ENCODE assay signal across 9 mouse cellular contexts in the genomic region with DNA sequence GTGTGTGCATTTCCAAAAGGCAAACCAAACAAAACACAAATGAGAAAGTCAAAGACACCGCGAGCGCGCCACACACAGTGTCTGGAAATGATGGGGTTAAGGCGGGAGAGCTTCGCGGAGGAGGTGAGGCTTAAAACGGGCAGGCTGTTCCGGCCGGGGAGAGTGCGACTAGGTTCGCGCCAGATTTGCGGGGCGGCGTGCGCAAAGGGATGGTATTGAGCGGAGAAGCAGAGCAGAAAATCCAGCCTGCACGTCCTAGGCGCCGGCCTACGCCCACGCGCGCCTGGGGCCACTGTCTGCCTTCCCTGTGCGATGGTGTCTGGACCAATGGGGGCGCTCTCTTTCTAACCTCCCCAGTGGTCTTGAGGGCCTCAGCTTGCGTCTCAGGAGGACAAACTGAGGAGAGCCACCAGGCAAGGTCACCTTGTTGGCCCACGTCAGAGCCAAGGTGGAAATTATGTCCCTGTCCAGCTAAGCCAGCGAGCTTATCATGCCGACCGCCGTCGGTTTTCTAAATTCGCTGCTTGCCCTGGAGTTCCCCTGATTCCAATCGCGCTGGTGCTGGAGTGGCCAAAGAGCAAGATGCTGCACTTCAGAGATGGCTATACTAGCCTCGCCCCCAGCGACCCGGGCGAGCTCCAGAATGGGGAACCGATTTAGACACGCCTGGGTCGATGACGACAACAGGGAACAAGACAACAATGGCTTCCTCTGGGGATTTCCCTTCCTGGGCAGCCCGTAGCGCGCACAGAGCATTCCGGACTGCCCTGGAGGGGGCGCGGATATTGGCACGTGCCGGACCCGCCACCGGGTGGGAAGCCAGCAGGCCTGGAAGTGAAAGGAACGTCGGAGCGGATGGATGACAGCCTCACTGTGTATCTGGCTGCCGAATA. TPM values are rescaled to one million over a fixed set of nuclear protein-coding genes. Genes with fewer than 3 reads are reported as not detected.
A peak's percentile ranks its signal among the peaks of the same experiment; 100 is the strongest.
DNase-seq lines count a peak whose midpoint lies in the region; ATAC-seq and TF ChIP-seq lines count a peak whose summit lies in the region.
"Had no signal": no experiment of that assay in that cellular context is flagged by ENCODE, and none has a peak within 500 bp of the region (broad histone marks: within the 10 kb centered on the region; RNA-seq: fewer than 3 reads in every experiment).

No protein-coding gene starts in this region.

- peak overlapping the region; percentile 59 for H3K27ac ChIP-seq in layer of hippocampus, adult 2 months
- no peak overlapping the region for H3K27ac ChIP-seq in heart, embryonic 13.5 days (replicated peaks)
- H3K27ac ChIP-seq in kidney, embryonic 14.5 days (ENCODE audit: low read depth, low read length) = no peak overlapping the region
- no peak overlapping the region for H3K27ac ChIP-seq in lung, embryonic 14.5 days (ENCODE audit: low read depth)
- no peak overlapping the region for H3K27ac ChIP-seq in neural tube, embryonic 12.5 days

- H3K9me3 ChIP-seq in heart, embryonic 13.5 days = no peaks in the 10 kb centered on the region
- H3K9me3 ChIP-seq in kidney, embryonic 14.5 days (ENCODE audit: control insufficient read depth, low read length) = no peaks in the 10 kb centered on the region
- no peaks in the 10 kb centered on the region for H3K9me3 ChIP-seq in lung, embryonic 14.5 days (ENCODE audit: low read depth, low read length)
- H3K9me3 ChIP-seq in neural tube, embryonic 12.5 days = no peaks in the 10 kb centered on the region

- H3K4me1 ChIP-seq in heart, embryonic 13.5 days = peaks cover 40% of the 10 kb centered on the region
- H3K4me1 ChIP-seq in kidney, embryonic 14.5 days (ENCODE audit: control insufficient read depth, insufficient read depth, low read length) = peaks cover 20% of the 10 kb centered on the region; the same call in 1 of the 2 replicates
- H3K4me1 ChIP-seq in lung, embryonic 14.5 days (ENCODE audit: insufficient read depth) = peaks cover 4% of the 10 kb centered on the region; the same call in 1 of the 2 replicates
- H3K4me1 ChIP-seq in neural tube, embryonic 12.5 days = peaks cover 34% of the 10 kb centered on the region

- peak overlapping the region; percentile 74 for H3K4me2 ChIP-seq in heart, embryonic 13.5 days
- H3K4me2 ChIP-seq in kidney, embryonic 14.5 days (replicated peaks; ENCODE audit: low read depth, low read length) = peak overlapping the region; percentile 45
- H3K4me2 ChIP-seq in lung, embryonic 14.5 days = peak overlapping the region; percentile 68
- H3K4me2 ChIP-seq in neural tube, embryonic 12.5 days (replicated peaks) = peak overlapping the region; percentile 62

- peak overlapping the region; percentile 55 for H3K9ac ChIP-seq in heart, embryonic 13.5 days
- no peak overlapping the region for H3K9ac ChIP-seq in kidney, embryonic 14.5 days (ENCODE audit: low read depth, low read length)
- H3K9ac ChIP-seq in lung, embryonic 14.5 days = no peak overlapping the region
- no peak overlapping the region for H3K9ac ChIP-seq in neural tube, embryonic 12.5 days

- ATAC-seq in heart, embryonic 13.5 days (ENCODE audit: extremely low read depth, insufficient number of reproducible peaks, low FRiP score, low TSS enrichment) = peak; percentile 16; the same call in 1 of the 2 replicates
- peak; percentile 26; the same call in 1 of the 2 replicates for ATAC-seq in kidney, embryonic 14.5 days (ENCODE audit: low FRiP score, low TSS enrichment)
- peak; percentile 71; the same call in 1 of the 2 replicates for ATAC-seq in lung, embryonic 14.5 days (ENCODE audit: insufficient read depth)
- no peak for ATAC-seq in neural tube, embryonic 12.5 days (ENCODE audit: low FRiP score, low read depth)
- ATAC-seq: Patski had no signal

- H3K4me3 ChIP-seq in layer of hippocampus, adult 2 months = peak overlapping the region; percentile 44
- peak overlapping the region; percentile 49 for H3K4me3 ChIP-seq in heart, embryonic 13.5 days
- peak overlapping the region; percentile 20 for H3K4me3 ChIP-seq in kidney, embryonic 14.5 days (ENCODE audit: low read length)
- peak overlapping the region; percentile 31 for H3K4me3 ChIP-seq in lung, embryonic 14.5 days (ENCODE audit: low read depth, low read length)
- peak overlapping the region; percentile 18 for H3K4me3 ChIP-seq in neural tube, embryonic 12.5 days

- 0 out of 2 replicates have a peak, but pooled peaks have one; percentile 17 for TF ChIP-seq CTCF in layer of hippocampus, adult 2 months (conservative IDR thresholded peaks at IDR 0.05)
- TF ChIP-seq CTCF in lung, embryonic 14.5 days (IDR thresholded peaks at IDR 0.05; ENCODE audit: low read depth) = peak; percentile 41

- H3K27me3 ChIP-seq in heart, embryonic 13.5 days (replicated peaks) = peaks cover 97% of the 10 kb centered on the region
- peaks cover 65% of the 10 kb centered on the region for H3K27me3 ChIP-seq in kidney, embryonic 14.5 days (ENCODE audit: control insufficient read depth, insufficient read depth, low read length)
- H3K27me3 ChIP-seq in lung, embryonic 14.5 days (ENCODE audit: insufficient read depth, low read length) = peaks cover 77% of the 10 kb centered on the region
- peaks cover 82% of the 10 kb centered on the region for H3K27me3 ChIP-seq in neural tube, embryonic 12.5 days (replicated peaks)

- H3K36me3 ChIP-seq in heart, embryonic 13.5 days = no peaks in the 10 kb centered on the region
- H3K36me3 ChIP-seq in kidney, embryonic 14.5 days (ENCODE audit: control insufficient read depth, insufficient read depth, low read length) = no peaks in the 10 kb centered on the region
- no peaks in the 10 kb centered on the region for H3K36me3 ChIP-seq in lung, embryonic 14.5 days (ENCODE audit: insufficient read depth)
- no peaks in the 10 kb centered on the region for H3K36me3 ChIP-seq in neural tube, embryonic 12.5 days

- WGBS in heart, embryonic 13.5 days = under 1% methylated on average over 59 of the region's 59 CpGs
- under 1% methylated on average over 59 of the region's 59 CpGs for WGBS in kidney, embryonic 14.5 days
- under 1% methylated on average over 59 of the region's 59 CpGs for WGBS in lung, embryonic 14.5 days
- under 1% methylated on average over 59 of the region's 59 CpGs for WGBS in neural tube, embryonic 12.5 days

- DNase-seq in layer of hippocampus, adult 2 months (ENCODE audit: low spot score in 2 of 2) = peak in 1 of 2 experiments; percentile 44
- DNase-seq in layer of hippocampus, adult 8-10 months (ENCODE audit: low spot score in 2 of 2) = no peak
- peak; percentile 51 for DNase-seq in embryo, embryonic 9.5 days (ENCODE audit: extremely low spot score)
- DNase-seq in lung, embryonic 14.5 days = peak; percentile 74
- peak; percentile 49 for DNase-seq in thymus, postnatal 14 days

RNA-seq across cellular contexts. Expression of gene Dnajc5g, which starts 11.0 kb away (rescaled TPM):
- not detected for total RNA-seq in layer of hippocampus, adult 2 months (2021)
- total RNA-seq in layer of hippocampus, adult 8-10 months (2022) = not detected
- not detected in 2 replicates for polyA plus RNA-seq in heart, embryonic 13.5 days (2015; fragmentation: Nextera tagmentation; extraction: Ambion mirVana)
- polyA plus RNA-seq in kidney, embryonic 14.5 days (2014; fragmentation: Nextera tagmentation; extraction: Ambion mirVana) = not detected in 2 replicates
- polyA plus RNA-seq in lung, embryonic 14.5 days (2014; fragmentation: Nextera tagmentation; extraction: Ambion mirVana) = not detected in 2 replicates
- not detected in 2 replicates for polyA plus RNA-seq in neural tube, embryonic 12.5 days (2016; fragmentation: Nextera tagmentation; extraction: Ambion mirVana)
- polyA plus RNA-seq: Patski had no signal

RNA-seq across cellular contexts. Expression of gene Slc30a3, which starts 13.0 kb away (rescaled TPM):
- total RNA-seq in layer of hippocampus, adult 2 months (2021) = 10 to 100 TPM; 89.6 to 92.2 TPM
- total RNA-seq in layer of hippocampus, adult 8-10 months (2022) = 10 to 100 TPM; 65.2 to 81.6 (median 76.8) TPM
- polyA plus RNA-seq in heart, embryonic 13.5 days (2015; fragmentation: Nextera tagmentation; extraction: Ambion mirVana) = 0.21 and 0.69 TPM in 2 replicates
- polyA plus RNA-seq in kidney, embryonic 14.5 days (2014; fragmentation: Nextera tagmentation; extraction: Ambion mirVana) = 1.9 and 3.4 TPM in 2 replicates
- 0.38 TPM in 1 of 2 replicates, not detected in the other for polyA plus RNA-seq in lung, embryonic 14.5 days (2014; fragmentation: Nextera tagmentation; extraction: Ambion mirVana)
- 16.2 and 18.8 TPM in 2 replicates for polyA plus RNA-seq in neural tube, embryonic 12.5 days (2016; fragmentation: Nextera tagmentation; extraction: Ambion mirVana)

RNA-seq across cellular contexts. Expression of gene Trim54, which starts 21.5 kb away (rescaled TPM):
- total RNA-seq in layer of hippocampus, adult 2 months (2021) = not detected
- total RNA-seq in layer of hippocampus, adult 8-10 months (2022) = not detected
- polyA plus RNA-seq in heart, embryonic 13.5 days (2015; fragmentation: Nextera tagmentation; extraction: Ambion mirVana) = 10.7 and 13.9 TPM in 2 replicates
- not detected in 2 replicates for polyA plus RNA-seq in kidney, embryonic 14.5 days (2014; fragmentation: Nextera tagmentation; extraction: Ambion mirVana)
- polyA plus RNA-seq in lung, embryonic 14.5 days (2014; fragmentation: Nextera tagmentation; extraction: Ambion mirVana) = 0.30 TPM in 1 of 2 replicates, not detected in the other
- 0.79 and 0.88 TPM in 2 replicates for polyA plus RNA-seq in neural tube, embryonic 12.5 days (2016; fragmentation: Nextera tagmentation; extraction: Ambion mirVana)
- polyA plus RNA-seq: Patski had no signal

RNA-seq across cellular contexts. Expression of gene Cad, which starts 40.5 kb away (rescaled TPM):
- 10 to 100 TPM; 17.1 to 21.6 TPM for total RNA-seq in layer of hippocampus, adult 2 months (2021)
- 10 to 100 TPM; 18.2 to 20.4 (median 19.2) TPM for total RNA-seq in layer of hippocampus, adult 8-10 months (2022)
- polyA plus RNA-seq in heart, embryonic 13.5 days (2015; fragmentation: Nextera tagmentation; extraction: Ambion mirVana) = 17.8 and 20.9 TPM in 2 replicates
- 35.4 and 40.5 TPM in 2 replicates for polyA plus RNA-seq in kidney, embryonic 14.5 days (2014; fragmentation: Nextera tagmentation; extraction: Ambion mirVana)
- polyA plus RNA-seq in lung, embryonic 14.5 days (2014; fragmentation: Nextera tagmentation; extraction: Ambion mirVana) = 38.0 and 43.4 TPM in 2 replicates
- 24.2 and 30.1 TPM in 2 replicates for polyA plus RNA-seq in neural tube, embryonic 12.5 days (2016; fragmentation: Nextera tagmentation; extraction: Ambion mirVana)

RNA-seq across cellular contexts. Expression of gene Ucn, which starts 43.6 kb away (rescaled TPM):
- not detected for total RNA-seq in layer of hippocampus, adult 2 months (2021)
- not detected for total RNA-seq in layer of hippocampus, adult 8-10 months (2022)
- 0.45 TPM in 1 of 2 replicates, not detected in the other for polyA plus RNA-seq in heart, embryonic 13.5 days (2015; fragmentation: Nextera tagmentation; extraction: Ambion mirVana)
- not detected in 2 replicates for polyA plus RNA-seq in kidney, embryonic 14.5 days (2014; fragmentation: Nextera tagmentation; extraction: Ambion mirVana)
- polyA plus RNA-seq in lung, embryonic 14.5 days (2014; fragmentation: Nextera tagmentation; extraction: Ambion mirVana) = not detected in 2 replicates
- not detected in 2 replicates for polyA plus RNA-seq in neural tube, embryonic 12.5 days (2016; fragmentation: Nextera tagmentation; extraction: Ambion mirVana)
- polyA plus RNA-seq: Patski had no signal

Comparison
In these comparisons a context has a peak if more than half of its experiments do, and no peak if none do; other contexts are left out.
1. DNase-seq: peak in embryo, embryonic 9.5 days (single experiment), lung, embryonic 14.5 days (single experiment) and thymus, postnatal 14 days (single experiment); none in layer of hippocampus, adult 8-10 months (0 of 2).
2. Peak in every context shown above with its lines, with median percentiles within 50 percentile points of each other: H3K4me3 ChIP-seq and H3K4me2 ChIP-seq.